Mouse (Mus musculus): ENCODE data around the gene Slfn4.
A peak's percentile ranks its signal among the peaks of the same experiment; 100 is the strongest.
"Not testable (repeated sequence)": the region's sequence is repeated elsewhere in the genome, so short reads cannot be mapped to it uniquely, and the experiment has no call there.

The Slfn4 gene

DNA sequence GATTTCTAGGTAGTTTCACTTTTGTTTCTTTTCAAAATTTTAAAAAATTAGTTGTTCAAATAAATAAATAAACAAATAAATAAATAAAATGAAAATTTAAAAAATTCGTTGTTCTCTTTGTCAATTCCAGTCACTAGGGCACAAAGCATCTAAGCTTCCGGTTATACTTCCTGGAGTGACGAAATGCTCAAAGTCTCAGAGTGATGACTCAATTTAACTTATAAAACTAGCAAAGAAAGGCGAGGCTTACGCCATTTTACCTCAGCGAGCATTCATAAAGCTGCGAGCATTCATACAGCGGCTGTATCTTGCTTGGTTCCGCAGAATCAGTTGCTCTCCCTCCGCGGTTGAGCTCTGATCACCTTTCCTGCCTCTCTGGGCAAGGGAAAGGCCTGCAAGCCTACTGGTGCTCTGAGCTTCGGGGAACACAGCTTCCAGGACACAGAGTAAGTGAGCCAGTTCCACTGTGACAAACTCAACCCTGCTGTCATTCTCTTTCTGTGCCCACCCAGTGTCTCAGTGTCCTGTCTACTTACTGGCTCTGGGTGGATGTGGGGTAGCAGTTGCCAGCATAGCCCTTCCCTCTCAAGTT is at the start of gene Slfn4:
Gene Slfn4 (plus strand): TSS at position 239 of the 592 bp plus-strand sequence.
- DNase-seq = no peak

DNA sequence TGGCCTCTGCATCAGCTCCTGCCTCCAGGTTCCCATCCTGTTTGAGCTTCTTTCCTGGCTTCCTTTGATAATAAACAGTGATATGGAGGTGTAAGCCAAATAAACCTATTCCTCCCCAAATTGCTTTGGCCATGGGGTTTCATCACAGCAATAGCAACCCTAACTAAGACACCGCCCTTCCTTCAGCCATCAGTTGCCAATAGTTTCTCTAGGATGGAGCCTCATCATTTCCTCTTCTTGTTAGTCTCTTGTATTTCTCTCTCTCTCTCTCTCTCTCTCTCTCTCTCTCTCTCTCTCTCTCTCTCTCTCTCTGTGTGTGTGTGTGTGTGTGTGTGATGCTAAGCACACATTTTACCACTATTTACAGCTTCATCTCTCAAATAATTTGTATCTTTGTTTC is 49.4 kb upstream of the Slfn4 start:
- not testable (repeated sequence) for DNase-seq

- DNase-seq = not testable (repeated sequence)
These were observed 37.7 kb upstream of the Slfn4 start for GRCm38 (mm10) chr11:83137253-83137652.

- DNase-seq = not testable (repeated sequence)
These were observed 26.0 kb upstream of the Slfn4 start for GRCm38 (mm10) chr11:83148939-83149338.

GRCm38 (mm10) chr11:83191134-83191893 is 16.3 kb downstream of the Slfn4 start, which contains the start of gene Slfn3:
Gene Slfn3 (plus strand): TSS chr11:83191330.
- DNase-seq = peak; percentile 41 to 63

DNA sequence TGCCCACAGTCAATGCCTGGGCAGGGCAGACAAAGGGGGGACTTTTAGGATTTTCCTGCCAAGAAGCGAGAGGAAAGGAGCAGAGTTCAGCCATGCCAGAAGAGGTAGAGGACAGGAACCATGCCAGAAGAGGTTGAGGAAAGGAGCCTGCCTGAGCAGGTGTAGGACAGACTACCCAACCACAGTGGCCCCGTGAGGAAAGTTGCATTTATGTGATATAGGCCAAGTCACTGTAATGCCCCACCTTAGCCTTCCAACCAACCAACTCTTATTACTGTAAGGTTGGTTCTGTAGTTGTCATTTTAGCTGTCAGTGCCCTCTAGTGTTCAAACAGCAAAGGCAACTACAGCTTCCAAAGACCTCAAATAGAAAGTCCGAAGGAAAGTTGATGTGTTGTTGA is 17.0 kb downstream of the Slfn4 start:
- DNase-seq = peak; percentile 2 to 7

DNA sequence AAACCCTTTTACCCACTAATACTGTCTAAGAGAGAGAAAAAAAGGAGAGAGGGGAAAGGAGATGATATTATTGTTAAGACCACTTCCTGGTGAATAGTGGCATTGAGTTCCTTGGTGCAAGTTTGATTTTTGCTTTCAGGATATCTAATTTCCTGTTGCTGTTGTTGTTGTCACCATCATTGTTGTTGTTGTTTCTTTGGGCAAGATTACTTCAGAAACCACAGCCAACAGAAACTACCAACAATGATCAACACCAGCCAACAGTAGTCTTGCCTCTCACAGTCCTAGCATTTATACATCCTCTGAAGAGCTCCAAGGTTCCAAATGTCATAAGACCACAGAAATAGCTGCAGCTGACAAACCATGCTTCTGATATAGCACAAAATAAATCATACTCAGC is 30.0 kb downstream of the Slfn4 start:
- DNase-seq = no peak

GRCm38 (mm10) chr11:83216119-83216518 is 41.1 kb downstream of the Slfn4 start:
- DNase-seq = no peak

DNA sequence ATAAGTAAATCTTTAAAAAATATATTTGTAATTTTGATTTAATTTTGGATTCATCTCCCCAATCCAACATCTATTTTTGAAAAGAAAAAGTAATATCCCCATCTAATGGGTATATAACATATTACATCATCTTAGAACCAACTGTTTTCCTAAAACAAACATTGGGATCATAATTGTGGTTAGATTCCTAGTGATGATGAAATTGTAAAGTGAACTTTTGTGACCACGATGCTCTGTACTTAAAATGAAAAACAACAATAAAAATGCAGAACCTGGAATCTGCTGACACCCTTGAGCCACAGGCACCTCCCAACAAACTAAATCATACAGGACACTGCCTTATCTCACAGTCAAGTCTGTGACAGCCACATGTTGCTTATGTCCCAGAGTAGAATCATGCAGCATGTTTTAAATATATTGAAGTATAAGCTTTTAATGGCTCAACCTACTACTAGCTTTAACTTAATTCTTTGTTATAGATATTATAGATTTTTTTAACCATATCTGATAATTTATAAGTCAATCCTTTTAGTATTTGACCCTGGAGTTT is 46.4 kb downstream of the Slfn4 start:
- no peak for DNase-seq

DNA sequence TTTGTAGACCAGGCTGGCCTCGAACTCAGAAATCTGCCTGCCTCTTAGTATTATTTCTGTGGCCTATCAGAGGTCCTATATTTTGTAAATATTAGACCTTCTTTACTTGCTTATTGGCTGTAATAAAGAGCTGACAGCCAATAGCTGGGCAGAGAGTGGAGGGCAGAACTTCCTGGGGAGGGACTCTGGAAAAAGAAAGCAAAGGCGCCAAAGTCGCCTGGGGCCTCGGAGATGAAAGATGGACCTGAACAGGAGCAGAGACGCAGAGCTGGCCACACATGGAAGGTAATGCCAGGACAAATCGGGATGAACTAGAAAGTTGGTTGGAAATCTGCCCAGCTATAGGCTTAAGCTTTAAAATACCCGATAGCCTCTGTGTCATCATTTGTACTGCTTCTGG is 48.4 kb downstream of the Slfn4 start:
- DNase-seq = peak; percentile 16 to 31

DNA sequence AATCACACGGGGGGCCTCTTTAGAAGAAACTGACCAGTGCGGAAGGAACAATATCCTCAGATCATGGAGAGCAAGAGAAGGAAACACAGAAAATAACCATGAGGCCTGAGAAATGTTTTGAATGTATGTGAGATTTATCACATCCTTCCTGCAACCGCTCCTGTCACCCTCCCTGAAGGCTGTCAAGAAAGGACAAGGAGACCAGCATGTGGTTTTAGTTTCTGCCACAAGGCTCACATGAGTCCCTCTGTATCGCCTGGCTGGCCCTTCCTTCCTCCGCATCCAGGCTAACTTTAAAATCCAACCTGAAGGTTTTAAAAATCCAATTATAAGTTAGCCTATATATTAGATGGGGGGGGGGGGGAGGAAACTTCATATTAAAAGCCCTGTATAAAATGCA is 48.8 kb downstream of the Slfn4 start:
- peak in 1 of 2 experiments; percentile 3 for DNase-seq

- DNase-seq = no peak
These were observed 49.2 kb downstream of the Slfn4 start for GRCm38 (mm10) chr11:83224217-83224616.

- DNase-seq = no peak
These were observed 49.8 kb downstream of the Slfn4 start for GRCm38 (mm10) chr11:83224750-83225149.

- DNase-seq = no peak
These were observed 50.5 kb downstream of the Slfn4 start for GRCm38 (mm10) chr11:83225371-83225960.

GRCm38 (mm10) chr11:83227926-83228723 is 53.1 kb downstream of the Slfn4 start:
- DNase-seq = no peak

DNA sequence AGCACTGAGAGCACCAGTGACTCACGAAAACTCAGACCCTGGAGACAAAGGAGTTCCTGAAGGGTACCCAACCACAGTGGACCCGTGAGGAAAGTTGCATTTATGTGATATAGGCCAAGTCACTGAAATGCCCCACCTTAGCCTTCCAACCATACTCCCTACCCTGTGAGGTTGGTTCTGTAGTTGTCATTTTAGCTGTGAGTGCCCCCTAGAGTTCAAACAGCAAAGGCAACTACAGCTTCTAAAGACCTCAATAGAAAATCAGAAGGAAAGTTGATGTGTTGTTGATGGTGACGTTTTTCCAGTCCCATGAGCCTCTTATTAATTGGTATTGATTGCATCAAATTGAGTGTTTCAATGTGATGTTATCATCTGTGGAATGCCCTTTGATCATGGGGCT is 56.0 kb downstream of the Slfn4 start:
- DNase-seq = peak in 1 of 2 experiments; percentile 6

DNA sequence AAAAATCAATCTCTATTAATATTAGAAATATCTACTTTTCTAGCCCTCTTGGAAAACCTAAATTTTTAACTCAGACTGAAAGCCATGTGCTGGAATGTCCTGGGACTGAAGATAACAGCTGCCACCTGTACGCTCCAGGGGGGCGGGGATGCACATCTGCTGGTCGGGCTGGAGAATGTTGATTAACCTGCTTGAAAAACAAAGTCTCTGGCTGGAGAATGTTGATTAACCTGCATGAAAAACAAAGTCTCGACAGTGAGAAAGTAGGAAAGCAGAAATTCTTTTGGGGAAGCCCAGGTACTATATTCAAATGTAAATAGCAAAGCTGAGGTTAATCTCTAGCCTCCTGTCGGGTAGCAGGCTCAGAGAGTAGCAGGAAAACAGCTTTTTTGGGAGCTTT is 58.6 kb downstream of the Slfn4 start:
- peak in 1 of 2 experiments; percentile 14 for DNase-seq

DNA sequence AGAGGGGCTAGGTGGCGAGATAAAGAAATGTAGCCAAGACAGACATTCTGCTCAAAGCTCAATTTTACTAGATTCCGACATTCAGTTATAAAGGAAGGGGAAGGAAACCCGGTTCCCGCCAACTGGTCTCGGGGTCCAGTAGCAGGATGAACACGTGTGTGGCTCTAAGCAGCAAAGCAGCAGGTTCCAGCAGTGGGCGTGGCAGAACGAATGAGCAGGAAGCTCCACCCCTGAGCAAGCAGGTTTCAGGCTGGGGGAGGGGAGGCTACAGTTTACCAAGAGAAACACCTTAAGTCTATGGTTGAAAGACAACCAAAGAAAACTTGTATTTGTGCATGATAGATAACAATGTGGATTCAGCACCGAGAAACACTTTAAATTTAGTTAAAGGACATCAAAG is 62.4 kb downstream of the Slfn4 start:
- DNase-seq = not testable (repeated sequence)

GRCm38 (mm10) chr11:83238389-83238788 is 63.4 kb downstream of the Slfn4 start:
- DNase-seq = no peak

GRCm38 (mm10) chr11:83239811-83240210 is 64.8 kb downstream of the Slfn4 start:
- no peak for DNase-seq
